Mouse (Mus musculus) ovary, postnatal 36 days (tissue): ENCODE results near the gene Fmod.
A peak's percentile ranks its signal among the peaks of the same experiment; 100 is the strongest.

Experiments
- DNase-seq: peaks from one replicate; pipeline ENCODE4 v3.0.0; 2022; ENCODE audit warnings: low spot score, mixed read lengths

The Fmod gene

GRCm38 (mm10) chr1:134056285-134056684 is 19.2 kb downstream of the Fmod start:
- no peak for DNase-seq

DNA sequence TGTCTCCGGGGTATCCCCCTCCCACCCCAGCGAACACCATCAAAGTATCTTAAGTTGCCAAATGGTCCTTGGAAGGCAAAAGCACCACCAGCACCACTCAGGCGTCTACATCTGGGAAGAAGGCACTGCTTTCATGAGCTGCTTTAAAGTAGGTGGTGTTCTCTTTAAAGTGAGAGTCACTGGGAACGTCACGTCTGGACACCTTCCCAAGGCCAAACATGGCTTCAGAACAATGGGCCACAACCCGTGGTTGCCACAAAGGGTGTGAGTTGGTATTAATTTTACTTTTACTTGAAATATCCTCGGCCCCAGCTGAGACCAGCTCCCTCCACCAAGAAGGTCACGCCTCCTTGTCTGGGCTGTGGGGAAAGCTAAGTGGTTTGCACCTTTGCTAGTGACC is 20.7 kb downstream of the Fmod start:
- no peak for DNase-seq

GRCm38 (mm10) chr1:134058870-134059269 is 21.8 kb downstream of the Fmod start:
- DNase-seq: no peak

DNA sequence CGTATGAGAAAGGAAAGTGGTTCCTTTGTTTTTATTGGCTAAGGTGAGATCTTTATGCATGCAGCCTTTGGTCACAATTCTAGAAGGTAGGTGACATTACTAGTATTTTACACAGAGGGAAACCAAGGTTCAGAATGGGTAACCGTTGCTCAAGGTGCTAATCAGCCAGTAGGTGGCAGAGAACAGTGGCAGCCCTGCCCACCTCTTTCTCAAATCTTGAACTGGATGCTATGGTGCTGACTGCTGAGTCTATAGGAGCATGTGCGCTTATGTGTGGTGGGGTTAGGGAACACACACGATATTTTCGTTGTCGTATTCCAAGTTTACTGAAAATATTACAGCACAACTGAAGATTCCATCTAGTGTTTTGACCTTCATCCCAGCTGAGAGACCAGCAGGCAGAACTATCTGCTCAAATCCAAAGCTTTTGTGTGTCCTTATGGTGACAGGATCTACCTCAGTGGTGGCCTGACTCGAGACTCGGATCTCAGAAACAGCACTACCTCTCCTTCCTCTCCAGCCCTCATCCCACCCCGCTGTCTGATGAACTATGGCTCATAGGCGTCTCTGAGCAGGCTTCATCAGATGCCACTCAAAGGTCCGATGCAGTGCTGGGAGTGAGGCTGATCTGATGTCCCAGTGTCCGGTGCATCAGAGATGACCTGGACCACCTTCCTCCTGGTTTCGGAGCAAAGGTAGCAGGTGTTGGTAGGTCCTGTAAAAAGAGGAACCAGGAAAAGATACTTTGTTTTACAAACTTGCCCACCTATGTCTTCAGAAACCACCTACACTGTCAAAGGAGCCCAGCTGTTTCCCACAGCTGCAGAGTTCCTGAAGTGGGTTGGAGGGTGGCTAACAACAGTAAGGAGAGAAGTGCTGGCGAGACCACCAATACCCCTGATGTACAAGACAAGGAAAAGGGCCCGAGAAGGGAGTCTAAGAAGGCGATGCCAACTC is 23.0 kb downstream of the Fmod start:
- DNase-seq: no peak

GRCm38 (mm10) chr1:134060849-134061569 is 24.0 kb downstream of the Fmod start:
- DNase-seq: peak; percentile 87

DNA sequence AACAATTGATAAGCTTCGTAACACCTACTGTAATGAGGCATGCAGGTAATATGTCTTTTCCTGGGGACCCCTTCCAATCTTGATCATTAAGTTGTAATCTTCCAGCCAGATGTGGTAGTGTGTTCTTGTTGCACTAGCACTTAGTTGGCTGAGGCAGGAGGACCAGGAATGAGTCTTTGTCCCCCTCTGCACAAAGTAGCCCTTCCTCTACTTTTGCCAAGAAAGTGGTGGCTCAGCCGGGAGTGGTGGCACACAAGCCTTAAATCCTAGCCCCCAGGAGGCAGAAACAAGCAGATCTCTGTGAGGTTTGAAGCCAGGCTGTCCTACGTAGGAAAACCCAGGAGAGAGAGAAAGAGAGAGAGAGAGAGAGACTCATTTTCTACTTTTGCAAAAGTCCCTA is 24.9 kb downstream of the Fmod start:
- no peak for DNase-seq

- DNase-seq: peak; percentile 38
These were observed 25.5 kb downstream of the Fmod start for GRCm38 (mm10) chr1:134062411-134063085.

GRCm38 (mm10) chr1:134063086-134063772 is 26.2 kb downstream of the Fmod start:
- peak; percentile 77 for DNase-seq

DNA sequence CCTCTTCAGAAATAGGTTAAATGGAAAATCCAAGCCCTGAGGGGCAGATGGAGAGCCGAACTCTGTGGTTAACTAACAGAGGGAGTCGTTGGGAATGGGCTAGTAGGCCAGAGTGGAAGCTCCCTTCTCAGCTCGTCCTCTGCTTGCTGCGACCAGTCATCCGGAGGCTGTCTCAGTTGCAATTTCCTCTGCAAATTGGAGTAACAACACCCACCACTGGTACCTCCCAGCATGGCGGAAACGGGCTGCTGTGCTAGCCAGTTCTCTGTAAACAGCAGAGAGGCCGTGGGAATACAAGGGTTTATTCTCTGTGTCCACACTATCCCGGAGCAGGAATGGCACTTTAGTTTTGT is 26.7 kb downstream of the Fmod start:
- DNase-seq: no peak

- no peak for DNase-seq
These were observed 27.3 kb downstream of the Fmod start for GRCm38 (mm10) chr1:134064296-134064831.

DNA sequence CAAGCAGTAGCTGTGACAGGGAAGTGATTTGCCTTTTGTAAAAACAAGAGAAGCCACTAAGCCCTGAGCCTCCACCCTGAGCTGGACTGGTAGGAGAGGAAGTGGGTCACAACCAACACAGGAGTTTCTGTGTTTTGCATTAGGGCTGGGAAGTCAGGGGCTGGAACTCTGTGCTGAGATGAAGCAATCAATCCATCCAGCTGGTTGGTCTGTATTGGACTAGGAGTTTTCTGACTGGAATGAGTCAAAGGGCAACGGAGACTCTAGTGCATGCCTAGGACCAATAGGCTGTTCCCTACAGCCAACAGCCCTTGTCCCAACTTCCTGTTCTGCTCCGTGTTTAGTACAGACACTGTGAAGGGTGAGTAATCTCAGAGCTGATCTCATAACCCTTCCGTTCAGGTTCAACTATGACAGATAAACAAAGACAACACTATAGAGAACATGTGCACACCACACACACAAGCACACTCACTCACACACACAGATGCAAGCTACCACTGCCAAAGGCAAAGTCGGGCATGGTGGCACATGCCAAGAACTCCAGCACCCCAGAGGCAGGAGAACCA is 28.3 kb downstream of the Fmod start:
- no peak for DNase-seq

GRCm38 (mm10) chr1:134066554-134066953 is 29.5 kb downstream of the Fmod start:
- DNase-seq: no peak

- no peak for DNase-seq
These were observed 30.1 kb downstream of the Fmod start for GRCm38 (mm10) chr1:134067143-134067619.

GRCm38 (mm10) chr1:134070099-134070669 is 33.1 kb downstream of the Fmod start:
- DNase-seq: no peak

DNA sequence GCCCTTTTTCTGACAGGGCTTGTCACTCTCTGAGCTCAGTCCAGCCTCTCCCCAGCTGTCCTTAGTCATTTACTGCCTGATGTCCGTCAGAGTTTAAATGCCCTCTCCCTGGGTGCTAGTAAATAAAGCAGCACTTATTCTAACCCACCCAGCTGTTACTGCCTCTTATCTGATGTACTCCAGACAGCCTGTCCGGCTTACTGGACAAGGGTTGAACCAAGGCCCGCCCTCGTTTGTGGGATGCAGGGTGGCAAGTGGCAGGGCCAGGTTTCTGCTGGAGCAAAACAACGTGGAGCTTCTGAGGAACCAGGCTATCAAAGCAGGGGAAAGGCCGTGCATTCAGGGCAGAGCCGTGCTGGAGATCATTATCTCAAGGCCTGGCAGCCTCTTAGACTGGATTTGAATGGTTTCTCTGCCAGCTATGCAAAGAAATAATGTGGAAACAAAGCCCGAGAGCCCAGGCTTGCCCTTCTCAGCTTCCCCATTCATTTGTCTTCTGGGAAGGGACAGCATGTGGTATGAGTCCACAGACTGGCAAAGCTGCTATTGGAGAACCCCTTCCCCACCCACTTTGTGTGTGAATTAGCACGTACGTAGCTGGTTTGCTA is 34.5 kb downstream of the Fmod start:
- DNase-seq: no peak

DNA sequence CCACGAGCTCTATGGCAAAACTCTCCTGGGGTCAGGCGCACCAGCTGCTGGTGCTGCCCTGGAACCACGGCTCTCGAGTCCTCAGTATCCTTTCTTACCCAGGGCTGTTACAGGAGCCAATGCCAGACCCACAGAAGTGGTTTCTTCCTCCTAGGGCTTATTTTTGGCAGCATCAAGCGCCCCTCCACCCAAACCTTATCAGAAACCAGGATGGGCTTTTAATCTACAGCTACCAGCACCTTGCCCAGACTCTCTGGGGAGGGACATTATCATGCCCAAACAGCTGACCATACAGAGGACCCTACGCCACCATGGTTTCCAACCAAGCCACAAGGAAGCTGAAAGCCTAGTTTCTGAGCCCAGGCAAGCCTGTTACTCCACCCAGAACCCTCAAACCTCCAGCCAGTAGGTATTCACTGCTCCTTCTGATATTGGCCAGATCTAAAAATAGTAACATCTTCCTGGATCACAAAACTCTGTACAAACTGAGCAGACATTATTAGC is 36.1 kb downstream of the Fmod start:
- no peak for DNase-seq

DNA sequence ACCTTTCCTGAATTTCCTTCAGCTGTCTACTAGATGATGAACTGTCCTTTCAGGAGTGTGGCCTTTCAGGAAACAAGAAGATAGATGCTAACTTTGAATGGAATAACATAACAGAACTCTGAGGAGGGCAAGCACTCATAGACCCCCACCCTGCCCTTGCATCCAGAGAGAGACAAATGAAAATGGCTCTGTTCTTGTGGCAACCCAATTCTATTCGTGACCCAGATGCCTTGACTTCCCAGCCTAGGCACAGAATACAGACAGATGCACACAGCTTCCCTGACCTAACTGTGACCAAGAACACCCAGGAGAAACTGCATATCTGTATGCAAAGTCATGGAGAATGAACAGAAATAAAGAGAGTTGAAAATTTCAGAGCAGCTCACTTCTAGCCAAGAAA is 36.6 kb downstream of the Fmod start:
- DNase-seq: no peak

GRCm38 (mm10) chr1:134074184-134074583 is 37.1 kb downstream of the Fmod start:
- DNase-seq: no peak

GRCm38 (mm10) chr1:134074606-134075005 is 37.6 kb downstream of the Fmod start:
- DNase-seq: no peak

DNA sequence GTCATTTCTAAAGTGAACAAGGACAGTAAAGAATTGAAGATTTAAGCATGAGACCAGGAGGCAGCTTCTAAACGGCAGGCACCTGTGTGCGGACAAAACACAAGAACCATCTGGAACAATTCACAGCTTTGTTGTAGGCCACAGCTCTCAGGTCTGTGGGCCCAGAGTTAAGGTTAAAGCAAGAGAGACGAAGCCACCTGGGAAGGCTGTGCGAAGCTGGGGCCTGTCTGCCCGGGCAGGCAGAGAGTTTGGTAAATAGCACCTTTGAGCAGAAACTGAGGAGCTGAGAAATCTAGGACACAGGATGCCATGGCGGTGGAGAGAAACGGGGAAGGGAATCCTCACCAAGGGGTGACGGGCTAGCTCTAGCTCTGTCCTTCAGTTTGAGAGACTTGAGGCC is 38.5 kb downstream of the Fmod start:
- DNase-seq: no peak
